Mouse (Mus musculus) limb, embryonic 14.5 days (tissue): ENCODE data around the gene Wfikkn2. TPM values are rescaled to one million over a fixed set of nuclear protein-coding genes. Genes with fewer than 3 reads are reported as not detected.

Source experiments
- ATAC-seq: fragments of 200-750 bp; cut with Nextera tagmentation; 2 replicates; pipeline ENCODE4 v1.8.0; 2017; ENCODE audit warnings: low read depth, moderate number of reproducible peaks, moderate TSS enrichment; ENCODE audit not compliant: low FRiP score
- DNase-seq: peaks from one replicate; pipeline ENCODE4 v3.0.0-alpha.2; 2015; ENCODE audit warnings: low spot score
- H3K27ac ChIP-seq: fragments of 300-500 bp; sonication (generic); replicated peaks from 2 replicates; pipeline ENCODE4 v1.5.1; 2014; ENCODE audit warnings: low read depth, mild to moderate bottlenecking, low read length, moderate library complexity, mixed read lengths
- H3K27me3 ChIP-seq: fragments of 300-500 bp; sonication (generic); 2 replicates; pipeline ENCODE4 v1.6.1; 2014; ENCODE audit warnings: low read length, mixed read lengths; ENCODE audit not compliant: control insufficient read depth, insufficient read depth
- H3K36me3 ChIP-seq: fragments of 300-500 bp; sonication (generic); 2 replicates; pipeline ENCODE4 v1.6.1; 2014; ENCODE audit warnings: mild to moderate bottlenecking, low read length, moderate library complexity, mixed read lengths; ENCODE audit not compliant: control insufficient read depth, insufficient read depth
- H3K4me1 ChIP-seq: fragments of 300-500 bp; sonication (generic); 2 replicates; pipeline ENCODE4 v1.6.1; 2014; ENCODE audit warnings: antibody characterized with exemption, low read length, mixed read lengths; ENCODE audit not compliant: control insufficient read depth, insufficient read depth
- H3K4me2 ChIP-seq: fragments of 300-500 bp; sonication (generic); replicated peaks from 2 replicates; pipeline ENCODE4 v1.6.1; 2014; ENCODE audit warnings: low read depth, mild to moderate bottlenecking, low read length, moderate library complexity; ENCODE audit not compliant: severe bottlenecking
- H3K4me3 ChIP-seq: fragments of 300-500 bp; sonication (generic); replicated peaks from 2 replicates; pipeline ENCODE4 v1.5.1; 2014; ENCODE audit warnings: low read length
- H3K9ac ChIP-seq: fragments of 300-500 bp; sonication (generic); 2 replicates; pipeline ENCODE4 v1.6.1; 2014; ENCODE audit warnings: mild to moderate bottlenecking, low read depth, low read length, moderate library complexity; ENCODE audit not compliant: severe bottlenecking
- H3K9me3 ChIP-seq: fragments of 300-500 bp; sonication (generic); 2 replicates; pipeline ENCODE4 v1.6.1; 2016; ENCODE audit warnings: low read length; ENCODE audit not compliant: control insufficient read depth
- POLR2A ChIP-seq: fragments of 200-500 bp; IDR thresholded peaks from 2 replicates; pipeline ENCODE4 v1.8.0; 2012; ENCODE audit warnings: inconsistent platforms, mild to moderate bottlenecking, moderate library complexity, borderline replicate concordance; ENCODE audit not compliant: insufficient read depth, insufficient read length; ENCODE audit errors: extremely low read depth
- WGBS: fragments of 180-500 bp; shearing (Covaris S2); extraction: QIAGEN DNeasy Blood & Tissue Kit; methylation state at CpG from one replicate; pipeline ENCODE4 v1.1.7; 2014; 5-methylcytosine and 5-hydroxymethylcytosine counted together
- polyA plus RNA-seq, 2 experiments: library from polyadenylated mRNA; depleted of rRNA in 1 of 2; stranded (reverse) in 1 of 2; unstranded in 1 of 2; fragments of >200 nt; fragmentation: Nextera tagmentation in 1 of 2; extraction: Ambion mirVana in 1 of 2; gene quantifications; 2 replicates each; pipeline versions ENCODE4 v1.2.1 to v1.2.3; 2012 to 2014

Gene Wfikkn2
- polyA plus RNA-seq, 2 experiments: 9.7 to 19.9 TPM

GRCm38 (mm10) chr11:94189579-94189978 is 56.2 kb downstream of the Wfikkn2 start:
- no peak for DNase-seq
- ATAC-seq: no peak
- H3K9ac ChIP-seq: no peak overlapping the region
- no peak overlapping the region for H3K4me3 ChIP-seq
- no peaks in the 10 kb centered on the region for H3K9me3 ChIP-seq
- TF ChIP-seq POLR2A: no peak
- H3K4me1 ChIP-seq: no peaks in the 10 kb centered on the region
- no peak overlapping the region for H3K27ac ChIP-seq
- H3K4me2 ChIP-seq: no peak overlapping the region
- H3K36me3 ChIP-seq: no peaks in the 10 kb centered on the region
- WGBS: 66% methylated on average over 10 of the region's 10 CpGs
- H3K27me3 ChIP-seq: no peaks in the 10 kb centered on the region

Other genes with a start within 250 kb of the Wfikkn2 start
- 52.8 and 56.3 TPM in 2 replicates for gene Spag9, start 249.9 kb downstream of the Wfikkn2 start, polyA plus RNA-seq (2012; rRNA removed)
- gene Spag9, start 249.9 kb downstream of the Wfikkn2 start, polyA plus RNA-seq (2014; fragmentation: Nextera tagmentation; extraction: Ambion mirVana): 64.6 and 75.4 TPM in 2 replicates
- gene Tob1, start 34.6 kb downstream of the Wfikkn2 start, polyA plus RNA-seq (2012; rRNA removed): 28.4 and 29.7 TPM in 2 replicates
- gene Tob1, start 34.6 kb downstream of the Wfikkn2 start, polyA plus RNA-seq (2014; fragmentation: Nextera tagmentation; extraction: Ambion mirVana): 34.8 and 37.3 TPM in 2 replicates
- gene Gm21885, start 35.9 kb upstream of the Wfikkn2 start, polyA plus RNA-seq (2012; rRNA removed): not detected in 2 replicates
- gene Gm21885, start 35.9 kb upstream of the Wfikkn2 start, polyA plus RNA-seq (2014; fragmentation: Nextera tagmentation; extraction: Ambion mirVana): 0.44 and 0.84 TPM in 2 replicates
- gene Luc7l3, start 76.0 kb upstream of the Wfikkn2 start, polyA plus RNA-seq (2012; rRNA removed): 94.1 and 138 TPM in 2 replicates
- gene Luc7l3, start 76.0 kb upstream of the Wfikkn2 start, polyA plus RNA-seq (2014; fragmentation: Nextera tagmentation; extraction: Ambion mirVana): 96.9 and 104 TPM in 2 replicates
- 72.7 and 74.4 TPM in 2 replicates for gene Ankrd40, start 82.0 kb upstream of the Wfikkn2 start, polyA plus RNA-seq (2012; rRNA removed)
- gene Ankrd40, start 82.0 kb upstream of the Wfikkn2 start, polyA plus RNA-seq (2014; fragmentation: Nextera tagmentation; extraction: Ambion mirVana): 30.3 and 30.9 TPM in 2 replicates
- 1.0 and 1.6 TPM in 2 replicates for gene Abcc3, start 147.0 kb upstream of the Wfikkn2 start, polyA plus RNA-seq (2012; rRNA removed)
- gene Abcc3, start 147.0 kb upstream of the Wfikkn2 start, polyA plus RNA-seq (2014; fragmentation: Nextera tagmentation; extraction: Ambion mirVana): 1.3 and 1.5 TPM in 2 replicates
- 449 and 693 TPM in 2 replicates for gene Cacna1g, start 228.2 kb upstream of the Wfikkn2 start, polyA plus RNA-seq (2012; rRNA removed)
- 49.0 and 59.3 TPM in 2 replicates for gene Cacna1g, start 228.2 kb upstream of the Wfikkn2 start, polyA plus RNA-seq (2014; fragmentation: Nextera tagmentation; extraction: Ambion mirVana)
- 0.16 and 0.29 TPM in 2 replicates for gene Spata20, start 240.2 kb upstream of the Wfikkn2 start, polyA plus RNA-seq (2012; rRNA removed)
- gene Spata20, start 240.2 kb upstream of the Wfikkn2 start, polyA plus RNA-seq (2014; fragmentation: Nextera tagmentation; extraction: Ambion mirVana): 0.14 and 0.33 TPM in 2 replicates